Mouse (Mus musculus) limb, embryonic 12.5 days (tissue): ENCODE data around the gene Tomm34. TPM values are rescaled to one million over a fixed set of nuclear protein-coding genes. Genes with fewer than 3 reads are reported as not detected.

Source experiments
- ATAC-seq: fragments of 200-750 bp; cut with Nextera tagmentation; 2 replicates; pipeline ENCODE4 v1.8.0; 2017; ENCODE audit warnings: low read depth, moderate TSS enrichment; ENCODE audit not compliant: insufficient number of reproducible peaks, insufficient read depth, low FRiP score, low TSS enrichment
- H3K27ac ChIP-seq: fragments of 300-500 bp; sonication (generic); 2 replicates; pipeline ENCODE4 v1.5.1; 2016; ENCODE audit warnings: mild to moderate bottlenecking, moderate library complexity
- H3K27me3 ChIP-seq: fragments of 300-500 bp; sonication (generic); 2 replicates; pipeline ENCODE4 v1.6.1; 2016; ENCODE audit warnings: mild to moderate bottlenecking, moderate library complexity
- H3K36me3 ChIP-seq: fragments of 300-500 bp; sonication (generic); 2 replicates; pipeline ENCODE4 v1.6.1; 2016; ENCODE audit warnings: mild to moderate bottlenecking, moderate library complexity
- H3K4me1 ChIP-seq: fragments of 300-500 bp; sonication (generic); replicated peaks from 2 replicates; pipeline ENCODE4 v1.6.1; 2016
- H3K4me2 ChIP-seq: fragments of 300-500 bp; sonication (generic); 2 replicates; pipeline ENCODE4 v1.6.1; 2016; ENCODE audit warnings: mild to moderate bottlenecking, moderate library complexity
- H3K4me3 ChIP-seq: fragments of 300-500 bp; sonication (generic); replicated peaks from 2 replicates; pipeline ENCODE4 v1.5.1; 2016; ENCODE audit warnings: mild to moderate bottlenecking
- H3K9ac ChIP-seq: fragments of 300-500 bp; sonication (generic); replicated peaks from 2 replicates; pipeline ENCODE4 v1.6.1; 2016; ENCODE audit warnings: mild to moderate bottlenecking, moderate library complexity
- H3K9me3 ChIP-seq: fragments of 300-500 bp; sonication (generic); 2 replicates; pipeline ENCODE4 v1.6.1; 2016; ENCODE audit warnings: mild to moderate bottlenecking, moderate library complexity
- WGBS: fragments of 180-500 bp; shearing (Covaris S2); methylation state at CpG from one replicate; pipeline ENCODE4 v1.1.7; 2016; 5-methylcytosine and 5-hydroxymethylcytosine counted together
- polyA plus RNA-seq: library from polyadenylated mRNA; unstranded; fragments of >200 nt; fragmentation: Nextera tagmentation; extraction: Ambion mirVana; gene quantifications from 2 replicates; pipeline ENCODE4 v1.2.1, GENCODE M21; 2016

The Tomm34 gene
- 53.6 and 53.7 TPM in 2 replicates for polyA plus RNA-seq

DNA sequence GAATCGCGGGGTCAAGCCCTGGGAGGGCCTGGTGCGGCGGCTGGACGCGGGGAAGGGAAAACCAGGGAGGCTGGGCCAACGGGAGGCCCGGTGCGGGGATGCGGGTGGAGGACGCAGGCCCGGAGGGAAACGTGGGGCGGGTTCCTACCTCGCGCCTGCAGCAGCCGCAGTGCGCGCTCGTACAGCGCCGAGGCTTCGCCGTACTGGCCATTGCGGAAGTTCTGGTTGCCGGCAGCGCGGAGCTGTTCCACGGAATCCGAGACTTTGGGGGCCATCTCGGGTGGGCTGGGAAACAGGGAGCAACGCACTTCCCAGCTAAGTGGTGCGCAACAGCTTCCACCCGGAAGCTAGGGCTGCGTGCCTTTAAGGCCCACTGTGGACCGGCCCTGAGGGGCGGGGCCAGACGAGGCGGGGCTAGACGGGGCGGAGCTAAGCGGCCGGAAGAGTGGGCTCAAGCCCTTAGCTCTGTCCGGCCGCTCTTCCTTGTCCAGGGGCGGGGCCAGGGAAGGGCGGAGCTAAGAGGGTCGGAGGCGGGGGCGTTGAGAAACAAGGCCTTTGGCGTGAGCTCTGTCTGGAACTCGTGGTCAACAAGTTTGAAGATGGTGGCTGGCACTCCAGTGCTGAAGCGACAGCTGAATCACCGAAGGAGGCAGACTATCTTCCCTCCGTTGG is at the start of gene Tomm34:
TSS of gene Tomm34 (minus strand) at position 405 of the 672 bp plus-strand sequence.
- no peaks in the 10 kb centered on the region for H3K27me3 ChIP-seq
- peaks cover 42% of the 10 kb centered on the region for H3K4me1 ChIP-seq
- peak within 1 kb of the TSS; percentile 97 for H3K4me3 ChIP-seq
- 1% methylated on average over 53 of the region's 55 CpGs for WGBS
- H3K9me3 ChIP-seq: no peaks in the 10 kb centered on the region
- H3K27ac ChIP-seq: peak within 1 kb of the TSS; percentile 90
- H3K9ac ChIP-seq: peak within 1 kb of the TSS; percentile 93
- peak; percentile 93 for ATAC-seq
- peaks cover 11% of the 10 kb centered on the region for H3K36me3 ChIP-seq
- peak within 1 kb of the TSS; percentile 91 for H3K4me2 ChIP-seq

DNA sequence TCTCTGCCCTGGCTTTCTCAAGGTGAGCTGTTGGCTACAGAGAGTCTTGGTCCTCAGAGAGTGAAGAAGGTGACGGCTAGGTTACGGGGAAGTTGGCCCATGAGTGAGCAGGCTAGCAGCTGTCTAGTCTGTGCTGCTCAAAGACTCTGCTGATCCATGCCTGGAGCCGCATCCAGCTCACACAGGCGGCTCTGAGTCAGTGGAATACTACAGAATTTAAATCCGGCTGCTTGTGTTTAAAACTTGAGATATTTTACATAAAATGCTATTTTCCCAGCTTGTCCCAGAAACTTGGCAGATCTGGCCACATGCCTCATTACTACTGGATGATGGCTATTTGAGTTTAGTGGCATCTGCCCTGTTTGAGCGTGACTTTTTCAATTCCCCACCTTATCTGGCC is 48.5 kb upstream of the Tomm34 start:
- Histone ChIP-seq H3K4me2 (no peak overlapping the region), H3K9ac (no peak overlapping the region), H3K4me1 (peaks cover 19% of the 10 kb centered on the region), H3K36me3 (peaks cover 42% of the 10 kb centered on the region), H3K27me3 (no peaks in the 10 kb centered on the region), H3K27ac (no peak overlapping the region), H3K9me3 (no peaks in the 10 kb centered on the region), H3K4me3 (no peak overlapping the region)
- 95% methylated on average over 6 of the region's 6 CpGs for WGBS
- ATAC-seq: no peak

- WGBS: 52% methylated on average over 10 of the region's 10 CpGs
- Histone ChIP-seq H3K27ac (peak overlapping the region; percentile 81), H3K4me1 (peaks cover 26% of the 10 kb centered on the region), H3K27me3 (no peaks in the 10 kb centered on the region), H3K9ac (no peak overlapping the region), H3K9me3 (no peaks in the 10 kb centered on the region), H3K4me2 (no peak overlapping the region), H3K4me3 (no peak overlapping the region), H3K36me3 (peaks cover 30% of the 10 kb centered on the region)
- peak; percentile 87 for ATAC-seq
Measured at GRCm38 (mm10) chr2:164115531-164115930, 44.6 kb upstream of the Tomm34 start.

- Histone ChIP-seq H3K9me3 (no peaks in the 10 kb centered on the region), H3K27me3 (no peaks in the 10 kb centered on the region), H3K4me1 (peaks cover 26% of the 10 kb centered on the region), H3K9ac (no peak overlapping the region), H3K36me3 (peaks cover 15% of the 10 kb centered on the region), H3K27ac (peak overlapping the region; percentile 59; the same call in 1 of the 2 replicates), H3K4me3 (no peak overlapping the region), H3K4me2 (no peak overlapping the region)
- no peak for ATAC-seq
- WGBS: 90% methylated on average over 6 of the region's 6 CpGs
Measured at GRCm38 (mm10) chr2:164114051-164114450, 43.1 kb upstream of the Tomm34 start.

DNA sequence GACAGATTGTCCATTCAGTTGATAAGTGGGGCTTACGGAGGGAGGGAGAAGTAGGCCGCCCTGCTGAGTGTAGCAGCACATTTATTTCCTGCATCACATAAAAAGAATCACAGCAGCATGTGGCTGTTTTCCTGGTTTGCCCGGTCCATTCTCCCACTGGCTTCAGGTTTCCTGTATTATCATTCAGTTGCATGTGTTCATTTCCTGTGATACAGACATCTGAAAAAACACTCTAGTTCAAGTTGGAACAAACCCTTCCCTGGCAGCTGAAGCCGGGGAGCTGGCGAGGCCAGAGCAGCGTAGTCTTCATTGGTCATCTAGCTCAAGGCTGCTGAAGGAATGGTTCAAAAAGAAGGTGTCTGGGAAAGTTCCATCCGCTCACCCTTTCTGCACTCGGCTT is 40.6 kb upstream of the Tomm34 start:
- no peak overlapping the region for H3K4me2 ChIP-seq
- no peak overlapping the region for H3K27ac ChIP-seq
- 83% methylated on average over 8 of the region's 8 CpGs for WGBS
- H3K27me3 ChIP-seq: no peaks in the 10 kb centered on the region
- no peak for ATAC-seq
- H3K9ac ChIP-seq: no peak overlapping the region
- H3K36me3 ChIP-seq: peaks cover 16% of the 10 kb centered on the region; the same call in 1 of the 2 replicates
- peaks cover 44% of the 10 kb centered on the region for H3K4me1 ChIP-seq
- H3K4me3 ChIP-seq: no peak overlapping the region
- H3K9me3 ChIP-seq: no peaks in the 10 kb centered on the region

DNA sequence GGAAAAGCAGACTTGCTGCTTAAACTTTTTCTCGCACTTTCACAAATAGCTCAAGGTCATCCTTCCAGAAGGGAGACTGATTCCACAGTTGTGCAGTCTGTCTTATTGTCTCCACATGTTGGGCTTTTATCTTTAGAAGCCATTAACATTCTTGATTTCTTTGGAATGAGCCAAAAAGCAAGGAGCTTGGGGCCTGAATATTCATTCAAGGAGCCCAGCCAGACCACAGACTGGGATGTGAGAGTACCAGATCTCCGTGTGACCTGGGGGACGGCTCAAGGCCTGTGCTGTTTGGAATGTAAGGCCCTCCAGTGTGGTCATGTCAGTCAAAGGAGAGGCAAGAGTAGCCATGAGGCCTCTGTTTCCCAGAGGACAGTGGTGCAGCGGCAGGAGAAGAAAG is 37.5 kb upstream of the Tomm34 start:
- no peaks in the 10 kb centered on the region for H3K9me3 ChIP-seq
- WGBS: 58% methylated on average over 4 of the region's 4 CpGs
- no peak overlapping the region for H3K4me2 ChIP-seq
- H3K36me3 ChIP-seq: peaks cover 29% of the 10 kb centered on the region; the same call in 1 of the 2 replicates
- H3K27me3 ChIP-seq: no peaks in the 10 kb centered on the region
- no peak overlapping the region for H3K9ac ChIP-seq
- H3K4me3 ChIP-seq: no peak overlapping the region
- H3K27ac ChIP-seq: peak overlapping the region; percentile 68
- ATAC-seq: no peak
- peaks cover 22% of the 10 kb centered on the region for H3K4me1 ChIP-seq

DNA sequence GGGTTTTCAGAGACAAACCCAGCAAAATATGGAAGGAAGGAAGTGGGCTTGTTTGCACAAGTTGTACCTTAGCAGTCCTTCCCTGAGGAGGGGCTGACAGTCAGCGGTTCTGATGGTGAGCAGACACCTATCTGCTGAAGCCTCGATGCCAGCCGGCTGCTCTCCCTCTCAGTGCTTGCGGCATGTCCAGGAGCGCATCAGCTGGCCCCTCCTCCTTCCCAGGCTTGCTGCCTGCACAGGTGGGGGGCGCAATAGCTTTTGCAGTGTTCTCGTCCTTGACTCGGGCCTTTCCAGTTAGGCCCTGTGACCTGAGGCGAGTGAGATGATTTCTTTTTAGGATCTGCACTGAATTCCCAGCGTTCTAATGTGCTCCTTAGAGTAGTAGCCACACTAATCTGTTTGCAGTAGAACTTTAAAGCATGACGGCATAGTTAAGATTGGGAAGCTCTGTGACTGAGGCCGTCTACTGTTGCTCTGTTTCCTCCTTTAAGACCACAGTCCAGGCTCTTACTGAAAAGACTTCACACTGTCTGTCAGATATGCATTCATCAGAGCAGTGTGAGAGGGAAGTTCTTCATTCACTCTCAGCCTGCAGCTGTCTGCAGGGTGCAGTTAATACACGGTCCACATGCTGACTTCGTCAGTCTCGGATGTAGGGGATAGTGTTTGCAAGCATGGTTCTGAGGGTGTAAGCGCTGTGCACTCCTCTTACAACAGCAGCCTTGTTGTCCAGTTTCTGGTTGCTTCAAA is 36.3 kb upstream of the Tomm34 start:
- Histone ChIP-seq H3K36me3 (peaks cover 34% of the 10 kb centered on the region; the same call in 1 of the 2 replicates), H3K4me2 (no peak overlapping the region), H3K9ac (no peak overlapping the region), H3K4me1 (peaks cover 22% of the 10 kb centered on the region), H3K9me3 (no peaks in the 10 kb centered on the region), H3K27me3 (no peaks in the 10 kb centered on the region), H3K27ac (peak overlapping the region; percentile 54), H3K4me3 (no peak overlapping the region)
- ATAC-seq: no peak
- WGBS: 75% methylated on average over 16 of the region's 16 CpGs

DNA sequence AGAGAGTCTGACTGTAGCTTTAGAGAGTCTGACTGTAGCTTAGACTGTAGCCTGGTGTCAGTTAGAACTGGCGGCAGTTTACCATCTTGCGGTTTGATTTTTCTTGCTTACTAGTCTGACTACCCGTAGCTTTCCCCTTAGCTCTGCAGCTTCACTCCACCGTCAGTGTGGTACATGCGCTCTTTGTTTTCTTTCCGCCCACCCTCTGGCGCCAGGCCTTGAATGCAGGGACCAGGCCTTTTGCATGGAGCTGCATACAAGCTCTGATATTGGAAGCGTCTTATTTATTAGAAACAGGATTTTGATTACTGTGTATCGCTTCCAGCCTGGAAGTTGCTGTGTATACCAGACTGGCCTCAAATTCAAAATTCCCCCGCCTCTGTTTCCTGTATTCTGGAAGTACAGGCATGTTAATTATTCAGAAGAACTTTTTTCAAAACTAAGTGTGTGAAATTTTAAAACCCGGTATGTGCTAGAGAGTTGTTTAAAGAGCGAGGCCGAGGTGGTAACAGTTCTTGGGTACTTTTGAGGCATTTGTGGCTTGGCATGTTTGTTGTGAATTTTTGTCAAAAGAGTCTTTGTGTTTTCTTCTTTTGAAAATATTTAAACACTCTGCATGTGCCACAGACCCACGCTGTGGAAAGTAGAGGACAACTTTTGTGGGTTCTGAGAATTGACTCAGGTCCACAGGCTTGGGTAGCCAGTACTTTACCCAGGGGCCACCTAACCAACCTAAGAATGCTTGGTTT is 35.5 kb upstream of the Tomm34 start:
- peaks cover 22% of the 10 kb centered on the region for H3K4me1 ChIP-seq
- no peaks in the 10 kb centered on the region for H3K9me3 ChIP-seq
- no peak overlapping the region for H3K4me2 ChIP-seq
- no peak for ATAC-seq
- H3K27me3 ChIP-seq: no peaks in the 10 kb centered on the region
- H3K4me3 ChIP-seq: no peak overlapping the region
- 88% methylated on average over 14 of the region's 14 CpGs for WGBS
- no peak overlapping the region for H3K9ac ChIP-seq
- peaks cover 38% of the 10 kb centered on the region; the same call in 1 of the 2 replicates for H3K36me3 ChIP-seq
- H3K27ac ChIP-seq: peak overlapping the region; percentile 59

GRCm38 (mm10) chr2:164103501-164103900 is 32.5 kb upstream of the Tomm34 start:
- Histone ChIP-seq H3K4me2 (no peak overlapping the region), H3K27ac (no peak overlapping the region), H3K4me1 (peaks cover 19% of the 10 kb centered on the region), H3K9me3 (no peaks in the 10 kb centered on the region), H3K36me3 (peaks cover 62% of the 10 kb centered on the region), H3K27me3 (no peaks in the 10 kb centered on the region), H3K9ac (no peak overlapping the region), H3K4me3 (no peak overlapping the region)
- 36% methylated on average over 4 of the region's 4 CpGs for WGBS
- ATAC-seq: no peak

DNA sequence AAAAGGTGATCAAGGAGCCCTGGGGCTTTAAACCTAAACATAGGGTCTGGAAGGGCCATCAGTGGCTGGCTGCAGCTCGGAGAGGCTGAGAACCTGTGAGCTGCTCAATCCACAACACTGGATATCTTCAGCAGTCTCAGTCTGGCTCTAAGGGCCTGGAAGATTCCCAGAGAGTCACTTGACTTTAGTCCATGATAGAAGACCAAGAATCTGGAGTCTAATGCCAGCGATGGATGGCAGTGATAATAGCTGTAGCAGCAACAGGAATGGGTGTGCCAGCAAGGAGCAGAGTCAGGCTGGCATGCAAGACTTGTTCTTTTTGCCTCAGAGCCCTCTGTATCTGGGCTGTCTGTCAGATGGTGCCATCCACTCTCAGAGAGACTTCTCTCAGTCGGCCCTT is 31.4 kb upstream of the Tomm34 start:
- H3K36me3 ChIP-seq: peaks cover 68% of the 10 kb centered on the region
- no peak overlapping the region for H3K4me3 ChIP-seq
- no peaks in the 10 kb centered on the region for H3K27me3 ChIP-seq
- no peak overlapping the region for H3K4me2 ChIP-seq
- peaks cover 10% of the 10 kb centered on the region for H3K4me1 ChIP-seq
- H3K27ac ChIP-seq: no peak overlapping the region
- ATAC-seq: no peak
- H3K9ac ChIP-seq: no peak overlapping the region
- WGBS: 81% methylated on average over 3 of the region's 3 CpGs
- no peaks in the 10 kb centered on the region for H3K9me3 ChIP-seq

DNA sequence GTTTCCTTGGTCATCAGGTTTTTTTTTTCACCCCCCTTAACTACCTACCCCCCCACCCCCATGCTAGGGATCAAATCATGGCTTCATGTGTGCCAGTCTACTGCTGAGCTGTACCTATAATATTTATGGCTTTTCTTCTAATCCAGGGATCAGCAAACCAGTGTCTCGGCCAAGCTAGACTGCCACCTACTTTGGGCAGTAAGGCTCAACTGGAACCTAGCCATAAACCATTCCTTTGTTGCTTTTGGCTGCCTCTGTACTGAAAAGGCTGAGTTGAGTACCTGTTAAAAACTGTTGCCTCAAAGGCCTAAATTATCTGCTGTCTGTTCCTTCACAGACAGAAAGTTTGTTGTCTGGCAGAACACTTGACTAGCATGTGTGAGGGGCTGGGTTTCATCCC is 31.0 kb upstream of the Tomm34 start:
- no peak for ATAC-seq
- H3K9ac ChIP-seq: no peak overlapping the region

More for the DNA sequence above, 31.0 kb upstream of the Tomm34 start:
- H3K4me2 ChIP-seq: no peak overlapping the region
- no peak overlapping the region for H3K27ac ChIP-seq
- peaks cover 6% of the 10 kb centered on the region for H3K4me1 ChIP-seq
- peaks cover 64% of the 10 kb centered on the region for H3K36me3 ChIP-seq
- 84% methylated on average over 1 of the region's 1 CpGs for WGBS
- H3K9me3 ChIP-seq: no peaks in the 10 kb centered on the region
- no peaks in the 10 kb centered on the region for H3K27me3 ChIP-seq
- no peak overlapping the region for H3K4me3 ChIP-seq
